Mouse (Mus musculus): Measurements from ENCODE around the gene Gpkow. TPM values are rescaled to one million over a fixed set of nuclear protein-coding genes. Genes with fewer than 3 reads are reported as not detected.
"Not testable (repeated sequence)": the region's sequence is repeated elsewhere in the genome, so short reads cannot be mapped to it uniquely, and the experiment has no call there.

Gpkow gene
- polyA plus RNA-seq, 1 experiment from 2014 or later = 44.1 TPM

DNA sequence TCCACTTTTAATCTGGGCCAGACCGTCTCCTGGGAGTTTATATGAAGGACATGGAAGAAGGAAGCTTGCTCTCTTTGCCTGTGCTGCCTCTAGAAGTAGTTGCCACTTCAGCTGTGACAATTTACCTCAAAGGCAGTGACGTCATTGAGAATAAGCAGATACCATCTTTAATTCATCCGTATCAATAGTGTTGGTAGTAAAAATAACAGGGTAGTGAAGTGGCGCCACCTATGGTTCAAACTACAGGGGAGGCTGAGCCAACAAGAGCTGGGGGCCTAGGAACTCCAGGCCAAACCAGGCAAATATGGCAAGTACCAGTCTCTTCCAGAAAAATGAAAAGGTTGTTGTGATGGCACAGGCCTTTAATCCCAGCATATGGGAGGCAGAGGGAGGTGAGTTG is 4.1 kb upstream of the Gpkow start:
- Histone ChIP-seq H3K36me3 (ENCODE audit: poor library complexity, severe bottlenecking) (no peaks in the 10 kb centered on the region), H3K4me2 (no peak overlapping the region), H3K27me3 (no peaks in the 10 kb centered on the region), H3K9me3 (replicated peaks) (no peaks in the 10 kb centered on the region), H3K27ac (no peak overlapping the region), H3K4me3 (no peak overlapping the region), H3K9ac (no peak overlapping the region), H3K4me1 (no peaks in the 10 kb centered on the region)
- no peak for ATAC-seq
- 34% methylated on average over 4 of the region's 4 CpGs for WGBS

DNA sequence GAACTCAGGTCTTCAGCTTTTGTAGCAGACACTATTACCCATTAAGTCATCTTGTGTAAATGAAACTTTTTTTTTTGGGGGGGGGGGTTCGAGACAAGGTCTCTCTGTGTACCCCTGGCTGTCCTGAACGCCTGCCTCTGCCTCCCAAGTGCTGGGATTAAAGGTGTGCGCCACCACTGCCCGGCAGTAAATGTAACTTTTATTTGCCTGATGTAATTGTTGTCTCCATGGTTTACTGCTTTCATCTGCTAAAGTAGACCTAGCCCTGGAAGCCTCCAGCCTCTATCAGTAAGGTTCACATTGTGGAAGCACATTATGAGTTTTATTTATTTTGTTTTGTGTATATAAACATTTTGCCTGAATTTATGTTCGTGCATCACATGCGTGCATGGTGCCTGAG is 411 bp upstream of the Gpkow start:
- no peak overlapping the region for H3K27ac ChIP-seq
- H3K9me3 ChIP-seq (replicated peaks) = no peaks in the 10 kb centered on the region
- peak overlapping the region; percentile 28 for H3K4me2 ChIP-seq
- no peak overlapping the region for H3K9ac ChIP-seq
- H3K27me3 ChIP-seq = no peaks in the 10 kb centered on the region
- H3K4me3 ChIP-seq = peak overlapping the region; percentile 54; the same call in 1 of the 2 replicates
- ATAC-seq = peak; percentile 41
- WGBS = 47% methylated on average over 6 of the region's 6 CpGs
- peaks cover 7% of the 10 kb centered on the region; the same call in 1 of the 2 replicates for H3K4me1 ChIP-seq
- peaks cover 10% of the 10 kb centered on the region for H3K36me3 ChIP-seq (ENCODE audit: poor library complexity, severe bottlenecking)

DNA sequence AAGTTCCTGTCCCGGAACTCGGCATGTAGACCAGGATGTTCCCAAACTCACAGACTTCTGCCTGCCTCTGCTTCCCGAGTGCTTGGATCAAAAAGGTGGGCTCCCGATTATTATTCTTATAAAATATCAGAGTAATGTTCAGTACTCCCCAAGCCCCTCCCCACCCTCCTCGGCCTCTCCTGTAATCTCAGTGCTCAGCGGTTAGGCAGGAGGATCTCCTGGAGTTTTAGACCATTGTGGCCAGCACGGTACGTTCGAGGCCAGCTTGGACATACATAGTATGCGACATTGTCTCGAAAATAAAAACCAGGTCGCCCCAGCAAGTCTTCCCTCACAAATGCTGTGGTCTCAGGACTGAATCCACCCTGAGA is 16.8 kb downstream of the Gpkow start:
- H3K9me3 ChIP-seq (replicated peaks); H3K36me3 ChIP-seq (ENCODE audit: poor library complexity, severe bottlenecking); H3K4me1 ChIP-seq; H3K27me3 ChIP-seq; H3K27ac ChIP-seq; ATAC-seq: not testable (repeated sequence)
- WGBS = 20% methylated on average over 5 of the region's 12 CpGs
- Histone ChIP-seq H3K4me3 (peak overlapping the region; percentile 35), H3K9ac (peak overlapping the region; percentile 48; the same call in 1 of the 2 replicates), H3K4me2 (peak overlapping the region; percentile 58)

DNA sequence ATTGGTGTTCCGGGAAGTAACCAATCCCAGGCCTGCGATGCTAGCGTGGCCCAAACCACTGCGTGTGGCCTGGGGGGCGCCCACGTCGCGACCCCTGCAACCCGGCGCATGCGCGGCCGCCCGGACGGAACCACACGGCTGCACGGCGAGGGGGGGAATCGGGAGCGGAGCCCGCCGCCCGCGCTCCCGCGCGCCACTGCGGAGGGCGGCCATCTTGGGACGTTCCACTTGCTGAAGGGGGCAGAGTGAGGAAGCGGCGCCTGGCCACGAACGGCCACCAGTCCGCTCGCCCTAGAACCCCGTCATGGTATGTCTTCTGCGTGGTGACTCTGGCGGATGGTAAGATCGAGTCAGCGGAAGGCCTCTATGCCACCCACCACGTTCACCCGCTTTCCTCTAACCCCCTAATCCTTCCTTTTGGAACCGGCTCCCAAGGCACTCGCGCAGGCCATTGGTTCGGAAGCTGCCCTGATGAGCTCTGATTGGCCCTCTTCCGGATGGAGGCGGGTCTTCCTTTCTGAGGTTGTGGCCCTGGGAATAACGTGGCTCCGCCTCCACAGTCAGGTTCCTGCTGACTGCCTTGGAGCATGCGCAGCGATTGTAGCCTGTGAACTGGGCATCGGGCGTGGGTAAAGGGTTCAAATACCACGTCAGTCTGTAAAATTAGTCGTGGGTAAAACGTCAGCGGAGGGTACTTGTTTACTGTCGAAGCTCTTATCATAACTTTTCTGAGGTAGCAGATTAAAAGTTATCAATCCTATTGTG is 17.4 kb downstream of the Gpkow start, which contains the start of gene Wdr45:
Gene Wdr45, plus strand, starts transcription at position 199 of the 765 bp plus-strand sequence.
- H3K27ac ChIP-seq = not testable (repeated sequence)
- WGBS = 13% methylated on average over 38 of the region's 60 CpGs
- peak within 1 kb of the TSS; percentile 48; the same call in 1 of the 2 replicates for H3K9ac ChIP-seq

DNA sequence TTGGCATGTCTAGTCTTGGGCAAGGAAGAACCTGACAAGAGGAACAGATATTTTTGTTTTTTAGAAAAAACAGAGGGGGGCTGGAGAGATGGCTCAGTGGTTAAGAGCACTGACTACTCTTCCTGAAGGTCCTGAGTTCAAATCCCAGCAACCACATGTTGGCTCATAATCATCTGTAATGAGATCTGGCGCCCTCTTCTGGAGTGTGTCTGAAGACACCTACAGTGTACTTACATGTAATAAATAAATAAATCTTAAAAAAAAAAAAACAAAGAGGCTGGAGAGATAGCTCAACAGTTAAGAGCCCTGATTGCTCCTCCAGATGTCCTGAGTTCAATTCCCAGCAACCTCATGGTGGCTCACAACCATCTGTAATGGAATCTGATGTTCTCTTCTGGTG is 19.1 kb downstream of the Gpkow start:
- ATAC-seq; H3K4me2 ChIP-seq; H3K27me3 ChIP-seq; H3K36me3 ChIP-seq (ENCODE audit: poor library complexity, severe bottlenecking); H3K9ac ChIP-seq; H3K9me3 ChIP-seq (replicated peaks); H3K27ac ChIP-seq; H3K4me1 ChIP-seq; H3K4me3 ChIP-seq: not testable (repeated sequence)
- WGBS = 22% methylated on average over 1 of the region's 1 CpGs

More for the DNA sequence above, 17.4 kb downstream of the Gpkow start, which contains the start of gene Wdr45:
- not testable (repeated sequence) for H3K4me1 ChIP-seq; H3K36me3 ChIP-seq (ENCODE audit: poor library complexity, severe bottlenecking); H3K27me3 ChIP-seq; H3K9me3 ChIP-seq (replicated peaks)
- H3K4me3 ChIP-seq = peak within 1 kb of the TSS; percentile 35
- peak within 1 kb of the TSS; percentile 58 for H3K4me2 ChIP-seq
- peak; percentile 96 for ATAC-seq

DNA sequence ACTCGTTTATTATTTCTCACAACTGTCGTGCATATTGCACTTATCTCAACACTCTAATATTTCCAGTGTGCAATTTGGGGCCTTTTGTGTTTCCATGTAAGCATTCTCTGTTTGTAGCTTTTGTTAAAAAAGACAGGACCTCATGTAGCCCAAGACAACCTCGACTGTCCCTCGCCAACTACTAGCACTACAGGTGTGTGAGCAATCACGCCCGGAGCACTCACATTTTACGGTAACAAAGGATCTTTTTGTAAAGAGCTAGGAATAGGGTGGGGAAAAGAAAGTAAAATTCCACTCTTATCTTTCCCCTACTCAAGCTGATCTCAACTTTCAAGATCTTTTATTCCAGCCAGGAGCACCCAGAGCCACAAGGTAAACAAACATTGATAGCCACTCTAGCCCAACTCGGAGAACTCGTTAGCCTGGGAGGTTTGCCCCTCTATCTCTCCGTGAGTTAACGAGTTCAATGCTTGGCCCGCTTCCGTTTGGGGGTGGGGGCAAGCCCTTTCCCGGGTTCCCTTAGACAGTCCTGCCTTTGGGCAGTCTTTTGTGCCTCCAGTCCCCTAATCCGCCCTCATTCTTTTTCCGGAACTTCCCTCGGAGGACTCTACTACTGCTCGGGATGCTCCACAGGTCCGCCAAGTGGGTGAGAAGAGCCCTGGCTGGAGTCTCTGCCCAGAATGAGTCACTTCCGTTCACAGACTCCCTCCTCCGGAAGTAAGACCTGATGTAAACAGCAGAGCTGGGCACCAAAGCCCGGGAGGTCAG is 24.8 kb downstream of the Gpkow start, which contains the start of gene Gm45208:
Gene Gm45208, plus strand, starts transcription at position 732 of the 768 bp plus-strand sequence.
- WGBS = 20% methylated on average over 22 of the region's 22 CpGs
- no peaks in the 10 kb centered on the region for H3K9me3 ChIP-seq (replicated peaks)
- H3K4me3 ChIP-seq = peak within 1 kb of the TSS; percentile 59
- H3K27ac ChIP-seq = peak within 1 kb of the TSS; percentile 86
- peak; percentile 90 for ATAC-seq
- peak within 1 kb of the TSS; percentile 62 for H3K9ac ChIP-seq
- no peaks in the 10 kb centered on the region for H3K27me3 ChIP-seq
- peaks cover 6% of the 10 kb centered on the region; the same call in 1 of the 2 replicates for H3K4me1 ChIP-seq
- peak within 1 kb of the TSS; percentile 64 for H3K4me2 ChIP-seq
- peaks cover 12% of the 10 kb centered on the region for H3K36me3 ChIP-seq (ENCODE audit: poor library complexity, severe bottlenecking)

DNA sequence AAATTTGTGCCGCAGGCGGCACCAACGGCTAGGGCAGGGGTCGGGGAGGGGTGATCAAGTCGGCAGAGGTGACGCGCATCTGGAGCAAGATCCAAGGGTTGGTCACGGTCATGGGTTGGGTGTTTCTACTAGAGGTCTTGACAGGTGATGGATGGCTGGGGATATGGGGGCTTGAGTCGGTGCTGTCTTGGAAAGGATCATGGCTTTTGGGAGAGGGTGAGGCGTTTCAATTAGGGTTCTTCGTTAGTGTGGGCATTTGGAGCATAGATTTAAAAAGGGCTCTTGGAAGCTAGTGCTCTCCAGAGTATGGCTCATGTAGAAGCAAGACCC is 25.3 kb downstream of the Gpkow start:
- peaks cover 18% of the 10 kb centered on the region for H3K36me3 ChIP-seq (ENCODE audit: poor library complexity, severe bottlenecking)
- no peak for ATAC-seq
- peaks cover 6% of the 10 kb centered on the region; the same call in 1 of the 2 replicates for H3K4me1 ChIP-seq
- no peaks in the 10 kb centered on the region for H3K9me3 ChIP-seq (replicated peaks)
- peak overlapping the region; percentile 64 for H3K4me2 ChIP-seq
- peak overlapping the region; percentile 59 for H3K4me3 ChIP-seq
- H3K27me3 ChIP-seq = no peaks in the 10 kb centered on the region
- peak overlapping the region; percentile 62 for H3K9ac ChIP-seq
- peak overlapping the region; percentile 86; the same call in 1 of the 2 replicates for H3K27ac ChIP-seq
- WGBS = 29% methylated on average over 11 of the region's 11 CpGs

DNA sequence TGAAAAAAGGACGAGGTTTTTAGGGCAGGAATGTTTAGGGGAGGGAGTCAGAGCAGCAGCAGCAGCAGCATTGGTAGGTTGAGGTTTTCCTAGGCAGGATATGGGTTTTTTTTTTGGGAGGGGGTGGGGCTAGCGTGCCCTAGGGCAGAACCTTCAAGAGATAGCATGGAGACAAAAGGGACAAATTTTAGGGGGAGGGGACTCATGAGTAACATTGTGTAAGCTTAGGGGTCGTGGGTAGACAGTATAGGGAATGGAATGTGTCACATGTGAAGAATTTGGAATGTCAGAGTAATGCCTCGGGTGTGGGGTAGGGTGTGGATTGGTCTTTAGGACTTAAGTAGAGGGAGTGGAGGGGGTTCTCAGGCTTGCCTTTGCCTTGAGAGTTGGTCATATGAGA is 25.8 kb downstream of the Gpkow start:
- WGBS = 21% methylated on average over 4 of the region's 4 CpGs
- H3K27ac ChIP-seq = no peak overlapping the region
- no peaks in the 10 kb centered on the region for H3K27me3 ChIP-seq
- no peaks in the 10 kb centered on the region for H3K9me3 ChIP-seq (replicated peaks)
- peak overlapping the region; percentile 64 for H3K4me2 ChIP-seq
- H3K36me3 ChIP-seq (ENCODE audit: poor library complexity, severe bottlenecking) = peaks cover 20% of the 10 kb centered on the region
- H3K4me3 ChIP-seq = peak overlapping the region; percentile 59
- peak overlapping the region; percentile 62 for H3K9ac ChIP-seq
- ATAC-seq = no peak
- H3K4me1 ChIP-seq = peaks cover 7% of the 10 kb centered on the region; the same call in 1 of the 2 replicates

DNA sequence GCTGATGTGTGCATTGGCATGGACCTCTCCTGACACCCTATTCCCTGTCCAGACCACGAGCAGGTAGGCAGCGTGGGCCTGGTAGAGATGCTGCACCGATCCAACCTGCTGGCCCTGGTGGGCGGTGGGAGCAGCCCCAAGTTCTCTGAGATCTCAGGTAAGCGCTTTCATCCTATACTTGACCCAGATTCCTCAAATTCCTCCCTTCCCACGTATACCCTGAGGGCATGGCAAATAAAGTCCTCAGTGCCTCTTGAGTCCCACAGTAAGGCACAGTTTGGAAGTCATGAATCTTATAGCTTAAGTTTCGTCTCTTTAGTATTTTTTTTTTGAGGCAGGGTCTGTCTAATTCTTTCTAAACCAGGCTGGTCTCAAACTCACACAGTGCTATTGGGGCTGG is 27.2 kb downstream of the Gpkow start:
- H3K27me3 ChIP-seq = no peaks in the 10 kb centered on the region
- H3K36me3 ChIP-seq (ENCODE audit: poor library complexity, severe bottlenecking) = peaks cover 20% of the 10 kb centered on the region
- no peak for ATAC-seq
- no peak overlapping the region for H3K4me3 ChIP-seq
- peaks cover 12% of the 10 kb centered on the region; the same call in 1 of the 2 replicates for H3K4me1 ChIP-seq
- no peaks in the 10 kb centered on the region for H3K9me3 ChIP-seq (replicated peaks)
- no peak overlapping the region for H3K27ac ChIP-seq
- no peak overlapping the region for H3K9ac ChIP-seq
- no peak overlapping the region for H3K4me2 ChIP-seq
- 86% methylated on average over 7 of the region's 7 CpGs for WGBS

DNA sequence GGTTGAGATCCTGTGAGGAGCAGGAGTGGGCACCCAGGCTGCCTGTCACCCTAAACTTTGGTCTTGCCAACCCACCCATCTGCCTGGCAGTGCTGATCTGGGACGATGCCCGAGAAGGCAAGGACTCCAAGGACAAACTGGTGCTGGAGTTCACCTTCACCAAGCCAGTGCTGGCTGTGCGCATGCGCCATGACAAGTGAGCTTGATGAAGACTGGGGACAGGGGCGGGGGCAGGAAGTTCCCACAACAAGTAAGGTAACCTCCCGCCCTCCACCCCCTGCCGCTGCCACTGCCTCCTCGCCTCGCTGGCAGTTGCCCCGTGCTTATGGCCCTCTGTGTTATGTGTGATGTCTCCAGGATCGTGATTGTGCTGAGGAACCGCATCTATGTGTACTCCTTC is 28.9 kb downstream of the Gpkow start:
- Histone ChIP-seq H3K4me2 (no peak overlapping the region), H3K9me3 (replicated peaks) (no peaks in the 10 kb centered on the region), H3K27me3 (no peaks in the 10 kb centered on the region), H3K27ac (no peak overlapping the region), H3K4me3 (no peak overlapping the region), H3K36me3 (ENCODE audit: poor library complexity, severe bottlenecking) (peaks cover 20% of the 10 kb centered on the region), H3K4me1 (peaks cover 19% of the 10 kb centered on the region; the same call in 1 of the 2 replicates), H3K9ac (no peak overlapping the region)
- ATAC-seq = no peak
- 87% methylated on average over 12 of the region's 12 CpGs for WGBS

DNA sequence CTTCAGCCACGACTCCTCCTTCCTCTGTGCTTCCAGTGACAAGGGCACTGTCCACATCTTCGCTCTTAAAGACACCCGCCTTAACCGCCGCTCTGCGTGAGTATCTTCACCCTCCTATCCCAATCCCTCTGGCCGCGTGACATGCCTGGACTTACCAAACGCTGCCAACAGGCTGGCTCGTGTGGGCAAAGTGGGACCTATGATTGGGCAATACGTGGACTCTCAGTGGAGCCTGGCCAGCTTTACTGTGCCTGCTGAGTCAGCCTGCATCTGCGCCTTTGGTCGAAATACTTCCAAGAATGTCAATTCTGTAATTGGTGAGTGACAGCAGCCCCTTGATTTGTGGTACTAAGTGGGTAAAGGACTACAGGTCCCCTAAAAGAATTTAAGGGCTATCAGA is 30.2 kb downstream of the Gpkow start:
- Histone ChIP-seq H3K9ac (no peak overlapping the region), H3K4me3 (no peak overlapping the region), H3K4me2 (no peak overlapping the region), H3K9me3 (replicated peaks) (no peaks in the 10 kb centered on the region), H3K27ac (no peak overlapping the region), H3K4me1 (peaks cover 19% of the 10 kb centered on the region; the same call in 1 of the 2 replicates), H3K27me3 (no peaks in the 10 kb centered on the region), H3K36me3 (ENCODE audit: poor library complexity, severe bottlenecking) (peaks cover 20% of the 10 kb centered on the region)
- WGBS = 93% methylated on average over 13 of the region's 13 CpGs
- ATAC-seq = no peak
